Mouse (Mus musculus) embryonic facial prominence, embryonic 13.5 days (tissue): ENCODE measurements around the gene Btn1a1. TPM values are rescaled to one million over a fixed set of nuclear protein-coding genes. Genes with fewer than 3 reads are reported as not detected.
A peak's percentile ranks its signal among the peaks of the same experiment; 100 is the strongest.

Experiments
- ATAC-seq: fragments of 200-750 bp; cut with Nextera tagmentation; 2 replicates; pipeline ENCODE4 v1.8.0; 2017; ENCODE audit warnings: low read depth; ENCODE audit not compliant: insufficient number of reproducible peaks, insufficient read depth, low FRiP score, low TSS enrichment
- H3K27ac ChIP-seq: fragments of 300-500 bp; sonication (generic); 2 replicates; pipeline ENCODE4 v1.5.1; 2015; ENCODE audit warnings: moderate library complexity, mild to moderate bottlenecking, inconsistent platforms
- H3K27me3 ChIP-seq: fragments of 300-500 bp; sonication (generic); 2 replicates; pipeline ENCODE4 v1.6.1; 2015; ENCODE audit warnings: mild to moderate bottlenecking, inconsistent platforms
- H3K36me3 ChIP-seq: fragments of 300-500 bp; sonication (generic); 2 replicates; pipeline ENCODE4 v1.6.1; 2015; ENCODE audit warnings: mild to moderate bottlenecking, inconsistent platforms
- H3K4me1 ChIP-seq: fragments of 300-500 bp; sonication (generic); 2 replicates; pipeline ENCODE4 v1.6.1; 2015; ENCODE audit warnings: inconsistent platforms
- H3K4me2 ChIP-seq: fragments of 300-500 bp; sonication (generic); 2 replicates; pipeline ENCODE4 v1.6.1; 2015; ENCODE audit warnings: moderate library complexity, mild to moderate bottlenecking, inconsistent platforms
- H3K4me3 ChIP-seq: fragments of 300-500 bp; sonication (generic); 2 replicates; pipeline ENCODE4 v1.5.1; 2015; ENCODE audit warnings: mild to moderate bottlenecking, inconsistent platforms
- H3K9ac ChIP-seq: fragments of 300-500 bp; sonication (generic); 2 replicates; pipeline ENCODE4 v1.6.1; 2015; ENCODE audit warnings: mild to moderate bottlenecking, inconsistent platforms
- H3K9me3 ChIP-seq: fragments of 300-500 bp; sonication (generic); 2 replicates; pipeline ENCODE4 v1.6.1; 2016; ENCODE audit warnings: inconsistent platforms
- WGBS: fragments of 180-500 bp; shearing (Covaris S2); methylation state at CpG from one replicate; pipeline ENCODE4 v1.1.7; 2015; ENCODE audit warnings: mixed read lengths; 5-methylcytosine and 5-hydroxymethylcytosine counted together
- polyA plus RNA-seq: library from polyadenylated mRNA; unstranded; fragments of >200 nt; fragmentation: Nextera tagmentation; extraction: Ambion mirVana; gene quantifications from 2 replicates; pipeline ENCODE4 v1.2.1, GENCODE M21; 2015

Btn1a1 gene
- polyA plus RNA-seq, 1 experiment from 2014 or later, result not detected

- Histone ChIP-seq H3K36me3 (no peaks in the 10 kb centered on the region), H3K4me1 (peaks cover 7% of the 10 kb centered on the region), H3K9me3 (no peaks in the 10 kb centered on the region), H3K4me3 (peak overlapping the region; percentile 59), H3K4me2 (peak overlapping the region; percentile 68), H3K27me3 (no peaks in the 10 kb centered on the region), H3K27ac (peak overlapping the region; percentile 62; the same call in 1 of the 2 replicates), H3K9ac (peak overlapping the region; percentile 71)
- 0% methylated on average over 15 of the region's 15 CpGs for WGBS
- no peak for ATAC-seq
Observed at GRCm38 (mm10) chr13:23450398-23450797, 15.3 kb downstream of the Btn1a1 start.

- Histone ChIP-seq H3K9me3 (no peaks in the 10 kb centered on the region), H3K27me3 (no peaks in the 10 kb centered on the region), H3K4me3 (peak overlapping the region; percentile 59), H3K4me2 (peak overlapping the region; percentile 68), H3K36me3 (no peaks in the 10 kb centered on the region), H3K4me1 (peaks cover 11% of the 10 kb centered on the region), H3K27ac (peak overlapping the region; percentile 39), H3K9ac (peak overlapping the region; percentile 71)
- ATAC-seq, result no peak
- WGBS, result under 1% methylated on average over 24 of the region's 24 CpGs
Observed at GRCm38 (mm10) chr13:23449235-23450095, 16.2 kb downstream of the Btn1a1 start.

GRCm38 (mm10) chr13:23448758-23449157, 16.9 kb downstream of the Btn1a1 start:
- Histone ChIP-seq H3K9ac (no peak overlapping the region), H3K4me1 (peaks cover 14% of the 10 kb centered on the region), H3K27me3 (no peaks in the 10 kb centered on the region), H3K27ac (0 out of 2 replicates have a peak overlapping the region, but pooled peaks have one; percentile 39), H3K4me2 (peak overlapping the region; percentile 68), H3K36me3 (no peaks in the 10 kb centered on the region), H3K4me3 (peak overlapping the region; percentile 59), H3K9me3 (no peaks in the 10 kb centered on the region)
- 30% methylated on average over 3 of the region's 3 CpGs for WGBS
- no peak for ATAC-seq

- no peaks in the 10 kb centered on the region for H3K36me3 ChIP-seq
- H3K9ac ChIP-seq, result peak overlapping the region; percentile 68
- H3K4me2 ChIP-seq, result peak overlapping the region; percentile 68
- no peaks in the 10 kb centered on the region for H3K9me3 ChIP-seq
- peak overlapping the region; percentile 73 for H3K27ac ChIP-seq
- H3K4me1 ChIP-seq, result peaks cover 14% of the 10 kb centered on the region
- WGBS, result under 1% methylated on average over 16 of the region's 16 CpGs
- H3K27me3 ChIP-seq, result no peaks in the 10 kb centered on the region
- peak overlapping the region; percentile 64 for H3K4me3 ChIP-seq
- 0 out of 2 replicates have a peak, but pooled peaks have one; percentile 61 for ATAC-seq
Observed at GRCm38 (mm10) chr13:23446498-23446952, 19.2 kb downstream of the Btn1a1 start.

- under 1% methylated on average over 55 of the region's 55 CpGs for WGBS
- no peaks in the 10 kb centered on the region for H3K9me3 ChIP-seq
- H3K36me3 ChIP-seq, result no peaks in the 10 kb centered on the region
Observed at GRCm38 (mm10) chr13:23445561-23446320, 20.0 kb downstream of the Btn1a1 start.

GRCm38 (mm10) chr13:23445156-23445555, 20.5 kb downstream of the Btn1a1 start:
- WGBS, result 2% methylated on average over 10 of the region's 10 CpGs

More at GRCm38 (mm10) chr13:23445561-23446320, 20.0 kb downstream of the Btn1a1 start:
- H3K4me1 ChIP-seq, result peaks cover 14% of the 10 kb centered on the region
- no peaks in the 10 kb centered on the region for H3K27me3 ChIP-seq
- ATAC-seq, result peak; percentile 89
- peak overlapping the region; percentile 86 for H3K9ac ChIP-seq
- peak overlapping the region; percentile 68 for H3K4me2 ChIP-seq
- peak overlapping the region; percentile 99 for H3K27ac ChIP-seq
- H3K4me3 ChIP-seq, result peak overlapping the region; percentile 64

GRCm38 (mm10) chr13:23444451-23444850, 21.2 kb downstream of the Btn1a1 start:
- Histone ChIP-seq H3K4me1 (peaks cover 14% of the 10 kb centered on the region), H3K27me3 (no peaks in the 10 kb centered on the region), H3K4me2 (peak overlapping the region; percentile 68), H3K27ac (peak overlapping the region; percentile 22; the same call in 1 of the 2 replicates), H3K9ac (0 out of 2 replicates have a peak overlapping the region, but pooled peaks have one; percentile 49), H3K9me3 (no peaks in the 10 kb centered on the region), H3K36me3 (no peaks in the 10 kb centered on the region), H3K4me3 (peak overlapping the region; percentile 64)
- ATAC-seq, result no peak
- WGBS, result 57% methylated on average over 5 of the region's 5 CpGs

More at GRCm38 (mm10) chr13:23445156-23445555, 20.5 kb downstream of the Btn1a1 start:
- peak overlapping the region; percentile 64 for H3K4me3 ChIP-seq
- H3K9ac ChIP-seq, result peak overlapping the region; percentile 86
- no peaks in the 10 kb centered on the region for H3K27me3 ChIP-seq
- peak overlapping the region; percentile 99 for H3K27ac ChIP-seq
- ATAC-seq, result no peak
- H3K36me3 ChIP-seq, result no peaks in the 10 kb centered on the region
- H3K9me3 ChIP-seq, result no peaks in the 10 kb centered on the region
- H3K4me2 ChIP-seq, result peak overlapping the region; percentile 68
- peaks cover 14% of the 10 kb centered on the region for H3K4me1 ChIP-seq

- Histone ChIP-seq H3K27me3 (no peaks in the 10 kb centered on the region), H3K4me2 (no peak overlapping the region), H3K9ac (no peak overlapping the region), H3K36me3 (no peaks in the 10 kb centered on the region), H3K9me3 (no peaks in the 10 kb centered on the region), H3K4me1 (peaks cover 13% of the 10 kb centered on the region), H3K4me3 (no peak overlapping the region), H3K27ac (0 out of 2 replicates have a peak overlapping the region, but pooled peaks have one; percentile 28)
- 59% methylated on average over 10 of the region's 10 CpGs for WGBS
- ATAC-seq, result no peak
Observed at GRCm38 (mm10) chr13:23439901-23440300, 25.8 kb downstream of the Btn1a1 start.

- Histone ChIP-seq H3K4me2 (peak overlapping the region; percentile 66), H3K4me3 (peak overlapping the region; percentile 59), H3K36me3 (no peaks in the 10 kb centered on the region), H3K27ac (peak overlapping the region; percentile 22; the same call in 1 of the 2 replicates), H3K9ac (no peak overlapping the region), H3K27me3 (no peaks in the 10 kb centered on the region), H3K9me3 (no peaks in the 10 kb centered on the region), H3K4me1 (peaks cover 13% of the 10 kb centered on the region)
- under 1% methylated on average over 7 of the region's 7 CpGs for WGBS
- no peak for ATAC-seq
Observed at GRCm38 (mm10) chr13:23438521-23438920, 27.2 kb downstream of the Btn1a1 start.

- peak overlapping the region; percentile 66 for H3K4me2 ChIP-seq
- no peaks in the 10 kb centered on the region for H3K27me3 ChIP-seq
- H3K36me3 ChIP-seq, result no peaks in the 10 kb centered on the region
- peaks cover 13% of the 10 kb centered on the region for H3K4me1 ChIP-seq
- H3K4me3 ChIP-seq, result peak overlapping the region; percentile 59
- peak overlapping the region; percentile 74 for H3K9ac ChIP-seq
- WGBS, result under 1% methylated on average over 17 of the region's 17 CpGs
- H3K9me3 ChIP-seq, result no peaks in the 10 kb centered on the region
- H3K27ac ChIP-seq, result peak overlapping the region; percentile 80
- ATAC-seq, result peak; percentile 67; the same call in 1 of the 2 replicates
Observed at GRCm38 (mm10) chr13:23437908-23438307, 27.8 kb downstream of the Btn1a1 start.
